Mouse (Mus musculus): ENCODE measurements around the gene Ppp1r12b. TPM values are rescaled to one million over a fixed set of nuclear protein-coding genes. Genes with fewer than 3 reads are reported as not detected.

Ppp1r12b gene
- total and polyA plus RNA-seq, 3 experiments, result 0.64 to 1.8 (median 1.6) TPM

- in situ Hi-C loops (cut with MboI; ENCODE audit: low pct_ligation_motif_present, low pct_unique_long_range_greater_than_20kb, low sequenced_read_pairs), result no loop called here
- dilution Hi-C loops (cut with MboI; ENCODE audit: extremely low pct_ligation_motif_present, extremely low pct_unique_long_range_greater_than_20kb, low sequenced_read_pairs), result no loop called here
Measured at GRCm38 (mm10) chr1:134819196-134819595, 136.5 kb downstream of the Ppp1r12b start.

GRCm38 (mm10) chr1:134818716-134819115, 137.0 kb downstream of the Ppp1r12b start:
- Histone ChIP-seq H3K27ac (ENCODE audit: insufficient read depth, low read depth) (no peak overlapping the region), H3K9ac (ENCODE audit: insufficient read depth, low read depth) (no peak overlapping the region), H3K4me3 (replicated peaks in 1 of 3; ENCODE audit: low read depth in 2 of 3, low read length in 2 of 3, poor library complexity in 1 of 3) (no peak overlapping the region), H3K9me3 (replicated peaks; ENCODE audit: low read length) (no peaks in the 10 kb centered on the region), H3K79me2 (replicated peaks; ENCODE audit: control insufficient read depth, extremely low read depth, insufficient read depth, poor library complexity, severe bottlenecking) (no peaks in the 10 kb centered on the region), H3K27me3 (replicated peaks) (no peaks in the 10 kb centered on the region), H3K4me2 (ENCODE audit: insufficient read depth, low read depth, poor library complexity, severe bottlenecking) (no peak overlapping the region), H3K4me1 (ENCODE audit: control insufficient read depth in 1 of 2, insufficient read depth in 2 of 2) (no peaks in the 10 kb centered on the region), H3K36me3 (replicated peaks in 1 of 2; ENCODE audit: control insufficient read depth in 1 of 2, insufficient read depth in 1 of 2, low read length in 1 of 2) (no peaks in the 10 kb centered on the region)
- in situ Hi-C loops (cut with MboI; ENCODE audit: low pct_ligation_motif_present, low pct_unique_long_range_greater_than_20kb, low sequenced_read_pairs), result no loop called here
- DNase-seq (ENCODE audit: extremely low read depth), result no peak
- dilution Hi-C loops (cut with MboI; ENCODE audit: extremely low pct_ligation_motif_present, extremely low pct_unique_long_range_greater_than_20kb, low sequenced_read_pairs), result no loop called here
- TF ChIP-seq CTCF (conservative IDR thresholded peaks at IDR 0.05 in 1 of 2, IDR thresholded peaks at IDR 0.05 in 1 of 2; ENCODE audit: low read depth in 2 of 2, low read length in 2 of 2) (no peak), MEF2A (IDR thresholded peaks at IDR 0.05; ENCODE audit: borderline replicate concordance, low read depth, low read length) (no peak), TCF12 (IDR thresholded peaks at IDR 0.05; ENCODE audit: low read depth, low read length) (no peak), UBTF (IDR thresholded peaks at IDR 0.05; ENCODE audit: low read depth, low read length) (no peak)

More at GRCm38 (mm10) chr1:134819196-134819595, 136.5 kb downstream of the Ppp1r12b start:
- H3K4me2 ChIP-seq (ENCODE audit: insufficient read depth, low read depth, poor library complexity, severe bottlenecking), result no peak overlapping the region
- no peak for DNase-seq (ENCODE audit: extremely low read depth)
- no peaks in the 10 kb centered on the region for H3K27me3 ChIP-seq (replicated peaks)
- no peak overlapping the region for H3K9ac ChIP-seq (ENCODE audit: insufficient read depth, low read depth)
- no peaks in the 10 kb centered on the region for H3K79me2 ChIP-seq (replicated peaks; ENCODE audit: control insufficient read depth, extremely low read depth, insufficient read depth, poor library complexity, severe bottlenecking)
- no peaks in the 10 kb centered on the region for H3K4me1 ChIP-seq (ENCODE audit: control insufficient read depth in 1 of 2, insufficient read depth in 2 of 2)
- TF ChIP-seq MAX (IDR thresholded peaks at IDR 0.05; ENCODE audit: low read length) (no peak), SMC3 (IDR thresholded peaks at IDR 0.05; ENCODE audit: low read depth, low read length) (no peak), POLR2AphosphoS2 (IDR thresholded peaks at IDR 0.05; ENCODE audit: low read depth, low read length) (no peak), E2F4 (IDR thresholded peaks at IDR 0.05; ENCODE audit: insufficient replicate concordance, low read depth, low read length) (no peak), MAFK (IDR thresholded peaks at IDR 0.05; ENCODE audit: insufficient replicate concordance, low read length) (no peak), EP300 (IDR thresholded peaks at IDR 0.05; ENCODE audit: low read length) (no peak), ZNF384 (IDR thresholded peaks at IDR 0.05; ENCODE audit: low read depth, low read length) (no peak), RCOR1 (conservative IDR thresholded peaks at IDR 0.05; ENCODE audit: low read depth, low read length) (no peak), IRF4 (IDR thresholded peaks at IDR 0.05; ENCODE audit: low read depth, low read length) (no peak), USF1 (IDR thresholded peaks at IDR 0.05; ENCODE audit: low read depth, low read length) (no peak), TCF12 (IDR thresholded peaks at IDR 0.05; ENCODE audit: low read depth, low read length) (no peak), CHD2 (IDR thresholded peaks at IDR 0.05; ENCODE audit: low read length) (no peak), CTCF (conservative IDR thresholded peaks at IDR 0.05 in 1 of 2, IDR thresholded peaks at IDR 0.05 in 1 of 2; ENCODE audit: low read depth in 2 of 2, low read length in 2 of 2) (no peak), ETS1 (conservative IDR thresholded peaks at IDR 0.05; ENCODE audit: low read depth, low read length) (no peak), POLR2A (IDR thresholded peaks at IDR 0.05; ENCODE audit: low read depth, low read length) (no peak), HCFC1 (IDR thresholded peaks at IDR 0.05; ENCODE audit: low read depth, low read length) (no peak), ELF1 (IDR thresholded peaks at IDR 0.05; ENCODE audit: low read depth, low read length) (no peak), PAX5 (IDR thresholded peaks at IDR 0.05; ENCODE audit: low read length) (no peak), CHD1 (IDR thresholded peaks at IDR 0.05; ENCODE audit: low read depth, low read length) (no peak)
- no peaks in the 10 kb centered on the region for H3K9me3 ChIP-seq (replicated peaks; ENCODE audit: low read length)
- no peak overlapping the region for H3K27ac ChIP-seq (ENCODE audit: insufficient read depth, low read depth)
- H3K4me3 ChIP-seq (replicated peaks in 1 of 3; ENCODE audit: low read depth in 2 of 3, low read length in 2 of 3, poor library complexity in 1 of 3), result no peak overlapping the region
- no peaks in the 10 kb centered on the region for H3K36me3 ChIP-seq (replicated peaks in 1 of 2; ENCODE audit: control insufficient read depth in 1 of 2, insufficient read depth in 1 of 2, low read length in 1 of 2)

All from CH12.LX (cell line).